Mouse (Mus musculus): ENCODE results near the gene Adamts2.

Adamts2 gene

GRCm38 (mm10) chr11:50671820-50672310, 70.0 kb downstream of the Adamts2 start:
- DNase-seq (ENCODE audit: low read depth) = no peak

GRCm38 (mm10) chr11:50672866-50673265, 71.0 kb downstream of the Adamts2 start:
- no peak for DNase-seq (ENCODE audit: low read depth)

DNA sequence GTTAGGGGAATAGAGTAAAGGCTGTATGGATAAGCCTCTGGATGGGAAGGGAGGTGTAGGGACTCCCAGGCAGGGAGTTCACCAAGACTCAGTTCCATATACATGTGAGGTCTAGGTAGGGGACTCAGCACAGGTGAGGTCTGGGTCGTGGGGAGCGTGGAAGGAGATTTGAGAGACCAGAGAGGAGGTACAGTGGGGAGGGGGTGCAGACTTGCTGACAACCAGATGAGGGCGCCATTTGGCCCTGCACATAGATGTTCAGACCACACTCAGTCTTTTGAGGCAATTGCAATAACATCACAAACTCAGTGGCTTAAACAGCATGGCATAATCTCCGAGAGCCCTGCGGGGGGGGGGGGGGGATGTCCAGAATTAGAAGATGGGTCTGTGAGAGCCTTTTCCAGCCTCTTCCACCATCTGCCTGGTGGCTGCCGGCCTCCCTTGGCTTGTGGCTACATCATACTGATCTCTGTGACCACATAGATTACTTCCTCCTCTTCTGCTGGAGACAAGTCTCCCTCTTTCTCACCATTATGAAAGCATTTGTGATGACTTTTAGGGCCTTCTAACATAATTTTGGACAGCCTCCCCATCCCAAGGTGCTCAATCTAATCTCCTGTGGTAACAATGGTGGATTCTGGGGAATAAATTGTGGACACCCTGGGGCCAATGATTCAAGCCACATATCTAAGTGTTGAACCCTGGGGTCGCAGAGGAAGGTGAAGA, 71.8 kb downstream of the Adamts2 start:
- DNase-seq (ENCODE audit: low read depth) = no peak

DNA sequence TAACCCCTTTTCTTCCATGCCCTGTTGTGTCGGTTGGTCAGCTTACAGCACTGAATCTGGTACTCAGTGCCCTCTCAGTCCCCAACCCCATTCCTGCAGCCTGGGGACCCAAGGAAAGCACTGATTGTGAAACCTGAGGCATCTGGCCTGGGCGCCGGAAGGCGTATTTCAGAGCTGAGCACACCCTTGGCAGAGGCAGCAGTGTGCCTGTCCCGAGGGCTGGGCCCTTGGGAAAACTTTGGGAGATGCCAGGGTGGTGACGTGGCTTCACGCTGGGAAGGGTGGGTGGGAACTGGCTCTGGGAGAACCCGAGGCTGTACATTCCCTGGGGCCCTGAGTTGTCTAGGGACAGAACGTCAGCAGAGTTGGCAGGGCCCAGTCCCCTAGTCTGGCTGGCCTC, 72.5 kb downstream of the Adamts2 start:
- DNase-seq (ENCODE audit: low read depth) = no peak

DNA sequence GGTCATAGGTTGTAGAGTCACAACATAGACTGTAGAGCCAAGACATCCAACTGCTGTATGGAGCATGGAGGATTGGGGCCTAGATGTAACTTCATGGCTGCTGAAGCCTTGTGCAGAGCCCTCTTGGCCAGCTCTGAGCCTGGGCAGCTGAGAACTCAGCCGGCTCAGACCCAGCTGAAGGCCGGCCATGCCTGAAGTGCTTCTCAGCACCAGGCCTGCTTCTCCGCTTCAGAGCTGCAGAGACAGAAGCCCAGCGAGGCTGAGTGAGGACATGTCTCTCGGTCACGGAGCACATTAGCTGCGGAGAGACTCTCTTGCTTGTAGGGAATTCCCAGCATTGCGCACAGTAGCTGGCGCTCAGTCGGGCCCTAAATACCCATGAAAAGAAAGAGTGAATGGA, 76.8 kb downstream of the Adamts2 start:
- no peak for DNase-seq (ENCODE audit: low read depth)

DNA sequence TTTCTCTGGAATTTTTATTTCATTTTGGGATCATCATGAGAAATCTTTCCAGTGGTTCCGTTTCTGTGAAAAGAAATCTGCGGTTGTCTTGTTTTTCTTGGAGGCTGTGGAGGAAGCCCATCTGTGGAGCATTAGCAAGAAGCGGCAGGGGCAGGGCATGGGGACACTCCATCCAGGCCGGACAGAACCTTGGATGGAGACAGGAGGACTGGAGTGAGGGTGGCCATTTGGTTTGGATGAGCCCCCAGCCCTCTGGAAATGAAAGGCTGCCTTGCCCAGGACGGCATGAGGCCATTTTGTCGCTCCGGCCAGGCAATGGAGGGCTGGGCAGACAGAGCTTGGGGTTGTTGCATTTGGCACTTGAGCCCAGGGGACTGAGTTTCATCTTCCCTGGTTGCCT, 80.1 kb downstream of the Adamts2 start:
- no peak for DNase-seq (ENCODE audit: low read depth)

DNA sequence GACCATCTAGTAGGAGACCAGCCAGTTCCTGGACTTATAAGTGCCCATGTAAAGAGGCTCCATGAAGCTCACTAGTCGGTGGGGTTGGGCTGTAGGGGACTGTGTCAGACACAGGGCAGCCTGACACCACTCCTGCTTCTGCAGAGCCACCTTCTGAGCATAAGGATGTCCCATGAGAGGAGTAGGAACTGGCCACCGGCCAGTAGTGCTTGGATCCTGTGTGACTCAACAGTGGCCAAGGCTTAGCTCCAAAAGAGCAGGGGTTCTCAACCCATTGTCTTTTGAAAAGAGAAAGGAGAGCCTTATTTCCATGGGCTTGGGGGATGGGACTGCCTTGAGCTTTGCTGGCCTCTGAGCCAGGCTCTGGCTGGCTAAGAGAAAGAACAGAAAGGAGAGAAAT, 81.9 kb downstream of the Adamts2 start:
- DNase-seq (ENCODE audit: low read depth) = no peak

GRCm38 (mm10) chr11:50688584-50688983, 86.7 kb downstream of the Adamts2 start:
- peak; percentile 18 for DNase-seq (ENCODE audit: low read depth)

- no peak for DNase-seq (ENCODE audit: low read depth)
Measured at GRCm38 (mm10) chr11:50689672-50690071, 87.8 kb downstream of the Adamts2 start.

GRCm38 (mm10) chr11:50699971-50700370, 98.1 kb downstream of the Adamts2 start:
- no peak for DNase-seq (ENCODE audit: low read depth)

DNA sequence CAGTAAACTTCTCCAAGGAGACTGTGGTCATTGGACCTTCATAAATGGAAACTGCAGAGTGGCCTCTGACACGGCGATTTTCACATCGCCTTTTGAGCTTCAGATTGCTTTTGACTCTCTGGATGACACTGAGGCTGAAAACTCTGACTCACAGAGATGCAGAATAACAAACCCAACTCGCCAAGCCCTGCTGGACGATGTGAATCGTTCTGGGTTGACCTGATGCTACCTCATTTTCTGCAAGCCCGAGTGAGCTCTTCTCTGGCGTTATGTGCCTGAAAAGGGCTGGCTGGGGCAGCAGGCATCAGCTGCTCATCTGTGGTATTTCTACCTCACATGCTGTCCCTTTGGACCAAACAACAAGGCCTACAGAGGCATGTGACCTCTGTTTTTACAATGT, 98.6 kb downstream of the Adamts2 start:
- DNase-seq (ENCODE audit: low read depth) = no peak

- DNase-seq (ENCODE audit: low read depth) = no peak
Measured at GRCm38 (mm10) chr11:50703397-50703796, 101.5 kb downstream of the Adamts2 start.

DNA sequence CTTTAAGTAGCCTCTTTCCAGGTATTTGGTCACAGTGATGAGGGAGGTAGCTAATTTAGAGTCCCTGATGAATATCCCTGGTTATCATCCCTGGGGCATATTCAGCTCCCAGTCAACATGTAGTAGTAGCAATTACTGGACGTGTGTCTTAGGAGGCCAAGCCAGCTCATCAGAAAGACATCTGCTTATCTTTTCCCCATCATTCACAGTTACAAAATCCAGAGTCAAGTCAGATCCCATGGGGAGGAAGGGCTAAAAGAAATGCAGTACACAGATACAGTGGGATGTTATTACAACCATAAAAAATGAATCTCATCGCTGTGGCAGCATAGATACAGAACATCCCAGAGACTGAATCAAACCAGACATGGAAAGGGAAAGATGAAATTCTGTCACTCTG, 102.6 kb downstream of the Adamts2 start:
- no peak for DNase-seq (ENCODE audit: low read depth)

GRCm38 (mm10) chr11:50707259-50707658, 105.4 kb downstream of the Adamts2 start:
- DNase-seq (ENCODE audit: low read depth) = no peak

- DNase-seq (ENCODE audit: low read depth) = no peak
Measured at GRCm38 (mm10) chr11:50713610-50714202, 111.8 kb downstream of the Adamts2 start.

DNA sequence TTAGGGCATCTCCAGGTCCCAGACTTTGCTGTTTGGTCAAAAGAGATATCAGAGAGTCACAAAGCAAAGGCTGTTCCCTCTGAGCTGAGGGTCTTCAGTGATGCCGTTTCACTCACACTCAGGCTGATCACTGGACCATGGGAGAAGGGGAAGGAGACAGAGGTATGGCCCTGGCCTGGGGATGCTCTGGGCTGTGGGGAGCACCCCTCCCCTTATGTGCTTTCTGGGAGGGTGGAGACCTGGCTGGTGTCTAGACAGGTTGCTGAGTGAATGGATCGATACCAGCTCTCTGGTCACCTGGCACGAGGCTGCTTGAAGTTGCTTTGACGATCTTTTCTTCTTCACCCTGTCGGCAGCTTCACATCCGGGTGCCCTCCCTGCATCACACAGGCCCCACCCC, 113.2 kb downstream of the Adamts2 start:
- no peak for DNase-seq (ENCODE audit: low read depth)

DNA sequence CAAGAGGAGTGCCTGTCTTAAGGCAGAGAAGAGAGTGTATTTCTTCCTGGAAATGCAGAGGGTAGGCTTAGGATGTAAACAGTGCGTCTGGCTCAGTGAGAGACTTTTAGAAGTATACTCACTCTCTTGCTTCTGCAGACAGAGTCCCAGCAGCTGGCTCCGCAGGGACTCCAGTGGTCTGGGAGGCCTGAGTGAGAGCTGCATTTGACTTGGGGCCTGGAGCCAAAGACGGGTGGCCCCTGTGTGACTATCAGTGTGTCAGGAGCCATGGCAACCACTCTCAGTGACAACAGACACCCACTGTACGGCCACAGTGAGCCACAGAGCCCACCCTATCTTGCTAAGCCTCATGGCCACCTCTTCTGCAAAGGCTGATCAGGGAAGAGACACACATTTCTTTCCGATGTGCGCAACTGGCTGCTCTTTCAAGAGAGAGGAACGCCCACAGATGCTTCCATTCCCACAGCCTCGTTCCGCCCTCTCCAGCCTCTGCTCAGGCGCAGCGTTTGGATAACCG, 115.6 kb downstream of the Adamts2 start:
- DNase-seq (ENCODE audit: low read depth) = no peak

GRCm38 (mm10) chr11:50718862-50719261, 117.0 kb downstream of the Adamts2 start:
- DNase-seq (ENCODE audit: low read depth) = no peak

GRCm38 (mm10) chr11:50720421-50720820, 118.5 kb downstream of the Adamts2 start:
- no peak for DNase-seq (ENCODE audit: low read depth)

DNA sequence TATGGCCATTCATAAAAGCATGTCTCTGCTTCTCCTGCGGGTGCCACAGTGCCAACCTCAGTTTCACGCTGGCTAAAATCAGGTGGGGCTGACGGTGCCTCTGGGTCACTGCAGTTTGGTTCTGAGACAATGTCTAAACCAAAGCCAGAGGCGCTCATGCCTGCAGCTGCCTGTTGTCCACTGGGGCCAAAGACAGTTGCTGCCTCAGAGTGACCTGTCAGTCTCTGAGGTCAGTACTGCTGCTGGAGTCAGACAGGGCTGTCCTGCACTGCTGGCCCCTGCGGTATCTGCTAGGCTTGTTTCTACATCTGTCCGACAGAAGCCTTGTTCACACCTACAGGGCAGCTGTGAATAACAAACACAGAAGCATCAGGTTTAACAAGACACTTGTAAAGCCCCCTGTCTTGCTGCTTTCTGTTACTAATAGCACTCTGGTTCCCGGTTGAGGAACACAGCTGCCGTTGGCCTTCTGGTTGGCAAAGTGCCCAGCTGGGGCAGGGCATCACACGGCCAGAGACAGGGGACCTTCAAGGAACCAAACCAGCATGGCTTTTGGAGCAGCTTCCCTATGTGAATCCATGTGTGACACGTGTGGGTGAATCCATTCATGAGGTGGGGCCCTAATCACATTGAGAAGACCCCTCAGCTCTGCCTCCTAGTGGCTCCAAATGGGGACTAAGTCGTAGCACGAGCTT, 119.1 kb downstream of the Adamts2 start:
- peak; percentile 13 for DNase-seq (ENCODE audit: low read depth)

GRCm38 (mm10) chr11:50725595-50725994, 123.7 kb downstream of the Adamts2 start:
- DNase-seq (ENCODE audit: low read depth) = no peak

GRCm38 (mm10) chr11:50726035-50726434, 124.2 kb downstream of the Adamts2 start:
- no peak for DNase-seq (ENCODE audit: low read depth)

GRCm38 (mm10) chr11:50733146-50733545, 131.3 kb downstream of the Adamts2 start:
- no peak for DNase-seq (ENCODE audit: low read depth)
